Mouse (Mus musculus) CH12.LX (cell line): ENCODE results near the gene Nbea. TPM values are rescaled to one million over a fixed set of nuclear protein-coding genes. Genes with fewer than 3 reads are reported as not detected.

Source experiments
- DNase-seq: peaks from one replicate; pipeline ENCODE4 v3.0.0-alpha.2; 2013; ENCODE audit errors: extremely low read depth
- H3K27ac ChIP-seq: 2 replicates; pipeline ENCODE4 v1.5.1; 2012; ENCODE audit warnings: low read depth, mild to moderate bottlenecking, control low read depth, moderate library complexity; ENCODE audit not compliant: insufficient read depth
- H3K27me3 ChIP-seq: replicated peaks from 2 replicates; pipeline ENCODE3; 2012; ENCODE audit warnings: inconsistent platforms
- H3K36me3 ChIP-seq, 2 experiments: replicated peaks in 1 of 2; 2 replicates each; pipeline versions ENCODE3 to v1.6.1; 2012; ENCODE audit warnings: inconsistent platforms in 1 of 2, low read length in 1 of 2, mild to moderate bottlenecking in 1 of 2, mixed read lengths in 1 of 2, moderate library complexity in 1 of 2; ENCODE audit not compliant: control insufficient read depth in 1 of 2, insufficient read depth in 1 of 2
- H3K4me1 ChIP-seq, 2 experiments: 2 replicates each; pipeline ENCODE4 v1.6.1; 2012; ENCODE audit warnings: inconsistent platforms in 1 of 2, moderate library complexity in 1 of 2; ENCODE audit not compliant: insufficient read depth in 2 of 2, control insufficient read depth in 1 of 2
- H3K4me2 ChIP-seq: 2 replicates; pipeline ENCODE4 v1.6.1; 2012; ENCODE audit warnings: low read depth, mild to moderate bottlenecking, control low read depth; ENCODE audit not compliant: poor library complexity, insufficient read depth, severe bottlenecking
- H3K4me3 ChIP-seq, 3 experiments: fragments of 150-350 bp in 1 of 3; sonication (generic) in 1 of 3; replicated peaks in 1 of 3; 2 replicates each; pipeline versions ENCODE3 to v1.5.1; 2011 to 2012; ENCODE audit warnings: low read depth in 2 of 3, low read length in 2 of 3, mild to moderate bottlenecking in 2 of 3, moderate library complexity in 2 of 3, control low read depth in 1 of 3, improper control_type of control experiment in 1 of 3, inconsistent platforms in 1 of 3, mixed read lengths in 1 of 3; ENCODE audit not compliant: poor library complexity in 1 of 3
- H3K79me2 ChIP-seq: replicated peaks from 2 replicates; pipeline ENCODE4 v1.6.1; 2012; ENCODE audit warnings: mild to moderate bottlenecking, moderate library complexity; ENCODE audit not compliant: control insufficient read depth, poor library complexity, insufficient read depth, severe bottlenecking; ENCODE audit errors: extremely low read depth
- H3K9ac ChIP-seq: 2 replicates; pipeline ENCODE4 v1.6.1; 2012; ENCODE audit warnings: low read depth, mild to moderate bottlenecking, control low read depth, moderate library complexity; ENCODE audit not compliant: insufficient read depth
- H3K9me3 ChIP-seq: replicated peaks from 2 replicates; pipeline ENCODE3; 2012; ENCODE audit warnings: low read length, inconsistent platforms, mixed read lengths
- CHD1 ChIP-seq: IDR thresholded peaks from 2 replicates; pipeline ENCODE4 v1.6.1; 2012; ENCODE audit warnings: low read depth, low read length, improper control_type of control experiment, inconsistent platforms
- CHD2 ChIP-seq: IDR thresholded peaks from 2 replicates; pipeline ENCODE4 v1.6.1; 2011; ENCODE audit warnings: low read length, improper control_type of control experiment
- CTCF ChIP-seq, 2 experiments: IDR thresholded peaks in 1 of 2; conservative IDR thresholded peaks in 1 of 2; 2 replicates each; pipeline ENCODE4 v1.5.1; 2011 to 2012; ENCODE audit warnings: low read depth in 2 of 2, low read length in 2 of 2, improper control_type of control experiment in 1 of 2, inconsistent platforms in 1 of 2, mild to moderate bottlenecking in 1 of 2, moderate library complexity in 1 of 2
- ELF1 ChIP-seq: IDR thresholded peaks from 2 replicates; pipeline ENCODE4 v1.6.1; 2014; ENCODE audit warnings: low read depth, mild to moderate bottlenecking, inconsistent platforms, low read length, improper control_type of control experiment
- EP300 ChIP-seq: IDR thresholded peaks from 2 replicates; pipeline ENCODE4 v1.6.1; 2011; ENCODE audit warnings: low read length, improper control_type of control experiment
- GABPA ChIP-seq: IDR thresholded peaks from 2 replicates; pipeline ENCODE4 v1.6.1; 2012; ENCODE audit warnings: low read depth, low read length, improper control_type of control experiment, inconsistent platforms; ENCODE audit not compliant: insufficient replicate concordance
- KAT2A ChIP-seq: IDR thresholded peaks from 2 replicates; pipeline ENCODE4 v1.6.1; 2012; ENCODE audit warnings: low read length, improper control_type of control experiment, inconsistent platforms; ENCODE audit not compliant: insufficient replicate concordance
- MAFK ChIP-seq: IDR thresholded peaks from 2 replicates; pipeline ENCODE4 v1.6.1; 2011; ENCODE audit warnings: low read length, improper control_type of control experiment; ENCODE audit not compliant: insufficient replicate concordance
- MAX ChIP-seq: IDR thresholded peaks from 2 replicates; pipeline ENCODE4 v1.6.1; 2011; ENCODE audit warnings: low read length, improper control_type of control experiment
- MAZ ChIP-seq: IDR thresholded peaks from 2 replicates; pipeline ENCODE4 v1.6.1; 2012; ENCODE audit warnings: low read depth, mild to moderate bottlenecking, inconsistent platforms, low read length, improper control_type of control experiment, moderate library complexity
- MEF2A ChIP-seq: IDR thresholded peaks from 2 replicates; pipeline ENCODE4 v1.6.1; 2014; ENCODE audit warnings: low read depth, mild to moderate bottlenecking, inconsistent platforms, low read length, improper control_type of control experiment, borderline replicate concordance
- MYC ChIP-seq: IDR thresholded peaks from 2 replicates; pipeline ENCODE4 v1.6.1; 2011; ENCODE audit warnings: low read depth, mild to moderate bottlenecking, improper control_type of control experiment, low read length
- NRF1 ChIP-seq: IDR thresholded peaks from 2 replicates; pipeline ENCODE4 v1.6.1; 2014; ENCODE audit warnings: low read depth, mild to moderate bottlenecking, inconsistent platforms, low read length, improper control_type of control experiment, moderate library complexity
- POLR2A ChIP-seq: IDR thresholded peaks from 2 replicates; pipeline ENCODE4 v1.6.1; 2011; ENCODE audit warnings: low read depth, mild to moderate bottlenecking, improper control_type of control experiment, low read length
- POLR2AphosphoS2 ChIP-seq: IDR thresholded peaks from 2 replicates; pipeline ENCODE4 v1.6.1; 2011; ENCODE audit warnings: low read depth, low read length, improper control_type of control experiment
- RAD21 ChIP-seq: IDR thresholded peaks from 2 replicates; pipeline ENCODE4 v1.6.1; 2011; ENCODE audit warnings: low read depth, mild to moderate bottlenecking, low read length, improper control_type of control experiment, moderate library complexity
- RCOR1 ChIP-seq: conservative IDR thresholded peaks from 2 replicates; pipeline ENCODE4 v1.6.1; 2012; ENCODE audit warnings: low read depth, mild to moderate bottlenecking, inconsistent platforms, low read length, improper control_type of control experiment
- SMC3 ChIP-seq: IDR thresholded peaks from 2 replicates; pipeline ENCODE4 v1.6.1; 2011; ENCODE audit warnings: low read depth, low read length, improper control_type of control experiment
- TBP ChIP-seq: conservative IDR thresholded peaks from 2 replicates; pipeline ENCODE4 v1.6.1; 2011; ENCODE audit warnings: low read depth, low read length, improper control_type of control experiment
- TCF12 ChIP-seq: IDR thresholded peaks from 2 replicates; pipeline ENCODE4 v1.6.1; 2014; ENCODE audit warnings: low read depth, mild to moderate bottlenecking, inconsistent platforms, low read length, improper control_type of control experiment
- USF1 ChIP-seq: IDR thresholded peaks from 2 replicates; pipeline ENCODE4 v1.6.1; 2014; ENCODE audit warnings: low read depth, mild to moderate bottlenecking, inconsistent platforms, low read length, improper control_type of control experiment
- USF2 ChIP-seq: conservative IDR thresholded peaks from 2 replicates; pipeline ENCODE4 v1.6.1; 2011; ENCODE audit warnings: low read depth, low read length, improper control_type of control experiment
- ZC3H11A ChIP-seq: IDR thresholded peaks from 2 replicates; pipeline ENCODE4 v1.6.1; 2012; ENCODE audit warnings: low read depth, mild to moderate bottlenecking, inconsistent platforms, low read length, improper control_type of control experiment
- ZKSCAN1 ChIP-seq: IDR thresholded peaks from 2 replicates; pipeline ENCODE4 v1.6.1; 2012; ENCODE audit warnings: low read depth, inconsistent platforms, low read length, improper control_type of control experiment, borderline replicate concordance
- dilution Hi-C: fragments of 300-500 bp; cut with MboI; formaldehyde crosslinking; loops from 2 replicates; pipeline ENCODE4 v1.14.3; 2020; ENCODE audit warnings: low sequenced_read_pairs; ENCODE audit not compliant: extremely low pct_unique_long_range_greater_than_20kb, extremely low pct_ligation_motif_present
- in situ Hi-C: fragments of 300-500 bp; cut with MboI; formaldehyde crosslinking; loops from 3 replicates; pipeline ENCODE4 v1.14.3; 2019; ENCODE audit warnings: low sequenced_read_pairs, low pct_ligation_motif_present, low pct_unique_long_range_greater_than_20kb, mixed read lengths
- polyA plus RNA-seq: library from polyadenylated mRNA; unstranded; fragments of >175 nt; gene quantifications from 2 replicates; pipeline ENCODE4 v1.2.1, GENCODE M21; 2012; ENCODE audit warnings: low read depth; ENCODE audit not compliant: insufficient read length
- total RNA-seq, 2 experiments: library from RNA; depleted of rRNA; stranded (reverse); fragments of 300-350 nt in 1 of 2; fragments of >200 nt in 1 of 2; gene quantifications; 2 replicates each; pipeline ENCODE4 v1.2.3; 2012 to 2014

Gene Nbea
- total and polyA plus RNA-seq, 3 experiments: 0.04 TPM; not detected in 2

DNA sequence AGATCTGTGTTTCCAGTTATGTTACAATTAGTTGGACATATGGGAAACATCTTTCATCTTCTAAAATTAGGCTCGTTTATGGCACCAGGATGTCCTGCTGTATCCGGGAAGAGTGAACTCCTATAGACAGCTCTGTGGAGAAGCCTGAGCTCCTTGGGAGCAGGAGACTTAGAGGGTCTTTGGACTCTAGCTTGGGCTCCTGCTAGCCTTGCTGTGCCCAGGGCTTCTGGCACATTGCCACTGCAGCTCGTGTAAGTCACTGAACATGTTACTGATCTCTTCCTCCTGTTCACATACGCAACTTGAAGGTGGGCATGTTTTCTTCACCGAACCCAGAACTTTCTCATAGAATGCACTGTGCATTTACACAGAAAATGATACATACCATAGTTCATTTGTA, 391.2 kb downstream of the Nbea start:
- in situ Hi-C loops: no loop called here
- Histone ChIP-seq H3K4me3 (no peak overlapping the region), H3K79me2 (no peaks in the 10 kb centered on the region), H3K4me1 (no peaks in the 10 kb centered on the region), H3K9ac (no peak overlapping the region), H3K27ac (no peak overlapping the region), H3K4me2 (no peak overlapping the region), H3K27me3 (no peaks in the 10 kb centered on the region), H3K36me3 (no peaks in the 10 kb centered on the region), H3K9me3 (peaks cover 57% of the 10 kb centered on the region)
- TF ChIP-seq TBP (no peak), TCF12 (no peak), ELF1 (no peak), KAT2A (no peak), ZKSCAN1 (no peak), MEF2A (no peak), EP300 (no peak), CHD1 (no peak), SMC3 (no peak), ZC3H11A (no peak), NRF1 (no peak), USF1 (no peak), MAZ (no peak), USF2 (no peak), GABPA (no peak)
- dilution Hi-C loops: no loop called here
- no peak for DNase-seq

DNA sequence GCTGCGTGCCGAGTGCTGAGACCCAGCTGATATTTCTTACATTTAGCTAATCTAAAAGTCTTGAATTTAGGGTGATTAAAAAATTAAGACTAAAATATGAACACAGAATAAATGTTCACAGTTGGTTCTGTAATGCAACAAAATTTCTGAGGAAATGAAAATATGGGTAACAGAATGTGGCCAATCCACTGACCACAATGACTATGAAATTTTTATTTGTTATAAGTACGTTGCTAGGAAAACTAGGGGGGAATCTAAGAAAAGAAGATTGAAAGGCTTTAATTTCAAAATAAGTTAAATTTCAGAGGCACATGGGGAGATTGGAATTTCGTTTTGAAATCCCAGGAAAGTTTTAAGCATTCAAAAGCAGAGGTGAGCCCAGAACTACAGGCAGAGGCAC, 392.9 kb downstream of the Nbea start:
- Histone ChIP-seq H3K4me3 (no peak overlapping the region), H3K36me3 (no peaks in the 10 kb centered on the region), H3K27me3 (no peaks in the 10 kb centered on the region), H3K9me3 (peaks cover 61% of the 10 kb centered on the region), H3K9ac (no peak overlapping the region), H3K4me2 (no peak overlapping the region), H3K27ac (no peak overlapping the region), H3K4me1 (no peaks in the 10 kb centered on the region), H3K79me2 (no peaks in the 10 kb centered on the region)
- DNase-seq: no peak
- dilution Hi-C loops: no loop called here
- in situ Hi-C loops: no loop called here
- TF ChIP-seq MYC (no peak), CTCF (conservative IDR thresholded peaks at IDR 0.05 in 1 of 2, IDR thresholded peaks at IDR 0.05 in 1 of 2; ENCODE audit: low read depth in 2 of 2, low read length in 2 of 2) (no peak), USF1 (no peak), TCF12 (no peak), MAFK (no peak), RCOR1 (no peak), CHD2 (no peak), MAZ (no peak), POLR2AphosphoS2 (no peak), RAD21 (no peak), POLR2A (no peak), MAX (no peak)
